Mouse (Mus musculus): ENCODE measurements around the gene Rgp1.

The Rgp1 gene

DNA sequence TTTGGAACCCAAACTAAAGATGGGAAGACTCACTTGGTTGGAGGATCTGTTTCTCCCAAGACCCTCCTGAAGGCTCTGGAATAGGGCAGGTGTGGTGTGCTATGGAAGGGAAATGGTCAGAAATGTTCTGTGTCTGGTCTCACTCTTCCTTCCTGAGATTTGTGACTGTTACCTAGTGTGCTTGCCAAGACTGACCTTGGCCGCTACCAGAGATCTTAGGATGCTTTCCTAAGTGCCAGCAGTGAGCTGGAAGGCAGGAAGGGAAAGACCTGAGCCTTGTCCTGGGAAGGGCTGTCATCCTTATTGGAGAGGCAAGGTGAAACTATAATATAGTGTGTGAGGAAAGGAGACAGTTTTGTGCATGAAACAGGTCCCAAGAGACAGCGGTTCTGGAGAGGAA lies 55.2 kb downstream of the Rgp1 start:
- in situ Hi-C loops (cut with MboI, MseI) = loop anchor here (5.0 kb wide), 1 partner anchor 84 kb away; no protein-coding TSS in a partner anchor

DNA sequence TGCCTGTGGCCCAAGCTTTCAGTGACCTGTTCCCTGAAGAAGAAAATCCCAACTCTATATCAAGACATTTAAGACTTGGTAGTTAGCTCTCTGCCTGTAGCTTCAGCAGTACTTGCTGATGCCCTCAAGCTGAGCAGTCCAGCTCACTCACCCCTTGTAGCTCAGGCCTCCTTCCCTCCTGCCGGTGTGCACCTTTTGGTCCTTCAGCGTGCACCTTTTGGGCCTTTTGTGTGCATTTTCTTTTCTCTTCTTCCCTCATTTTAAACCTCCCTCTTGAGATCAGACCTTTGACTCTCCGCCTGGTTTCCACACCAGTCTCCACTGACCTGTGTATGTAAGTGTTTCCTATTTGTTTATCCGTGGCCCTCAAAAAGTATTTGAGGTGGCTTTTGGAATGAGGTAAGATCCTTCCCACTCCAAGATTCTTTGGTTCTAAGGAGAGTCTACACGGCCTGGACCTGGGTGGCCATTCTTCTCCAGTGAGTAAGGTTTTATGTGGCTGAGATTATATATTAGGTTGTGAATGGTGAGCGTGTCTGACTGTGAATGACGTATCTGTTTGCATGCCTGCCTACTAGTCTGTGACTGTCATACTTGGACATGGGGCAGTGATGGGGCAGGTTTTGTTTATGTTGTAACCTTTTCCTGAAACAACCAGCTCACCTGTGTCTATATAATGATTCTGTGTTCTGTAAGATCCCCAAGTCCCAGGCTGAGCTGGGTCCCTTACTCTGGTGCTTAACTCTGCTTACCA lies 56.3 kb downstream of the Rgp1 start:
- in situ Hi-C loops (cut with MboI, MseI) = loop anchor here (5.0 kb wide), 1 partner anchor 83 kb away; no protein-coding TSS in a partner anchor

DNA sequence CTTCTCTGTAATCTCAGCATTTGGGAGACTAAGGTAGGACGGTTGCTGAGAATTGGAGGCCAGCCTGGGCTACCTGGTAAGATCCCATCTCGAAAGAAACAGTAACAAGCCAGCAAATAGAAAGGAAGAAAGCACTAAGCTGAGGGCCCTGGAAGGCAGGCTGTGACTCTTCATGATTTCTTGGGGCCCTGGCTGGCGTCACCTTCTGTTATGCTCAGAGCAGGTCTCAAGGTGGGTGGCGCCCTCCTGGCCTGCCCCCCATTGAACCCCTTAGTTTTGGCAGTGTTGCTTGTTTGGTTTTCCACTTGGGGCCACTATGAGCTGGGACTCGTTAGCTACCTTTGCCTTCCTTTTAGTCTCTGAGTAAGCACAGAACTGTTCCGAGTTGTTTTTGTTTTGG lies 58.2 kb downstream of the Rgp1 start:
- in situ Hi-C loops (cut with MboI, MseI) = no loop called here

Data from T-helper 1 cell (primary cell).